Mouse (Mus musculus) heart, embryonic 16.5 days (tissue): ENCODE measurements around the gene Sec31b. TPM values are rescaled to one million over a fixed set of nuclear protein-coding genes. Genes with fewer than 3 reads are reported as not detected.

Source experiments
- ATAC-seq: fragments of 200-750 bp; cut with Nextera tagmentation; replicated peaks from 2 replicates; pipeline ENCODE4 v1.8.0; 2017; ENCODE audit warnings: moderate number of reproducible peaks; ENCODE audit not compliant: insufficient read depth, low FRiP score; ENCODE audit errors: extremely low read depth
- H3K27ac ChIP-seq: fragments of 300-500 bp; sonication (generic); 2 replicates; pipeline ENCODE4 v1.5.1; 2014; ENCODE audit warnings: mild to moderate bottlenecking, low read length, control low read depth, moderate library complexity
- H3K27me3 ChIP-seq: fragments of 300-500 bp; sonication (generic); 2 replicates; pipeline ENCODE4 v1.6.1; 2014; ENCODE audit warnings: low read length, mixed read lengths; ENCODE audit not compliant: control insufficient read depth, insufficient read depth
- H3K36me3 ChIP-seq: fragments of 300-500 bp; sonication (generic); 2 replicates; pipeline ENCODE4 v1.6.1; 2014; ENCODE audit not compliant: control insufficient read depth, insufficient read depth
- H3K4me1 ChIP-seq: fragments of 300-500 bp; sonication (generic); 2 replicates; pipeline ENCODE4 v1.6.1; 2014; ENCODE audit warnings: low read length, mixed read lengths; ENCODE audit not compliant: control insufficient read depth, insufficient read depth
- H3K4me2 ChIP-seq: fragments of 300-500 bp; sonication (generic); 2 replicates; pipeline ENCODE4 v1.6.1; 2014; ENCODE audit warnings: low read depth, mild to moderate bottlenecking, control low read depth, low read length
- H3K4me3 ChIP-seq: fragments of 300-500 bp; sonication (generic); 2 replicates; pipeline ENCODE4 v1.5.1; 2014; ENCODE audit warnings: mild to moderate bottlenecking, control low read depth, low read length
- H3K9ac ChIP-seq: fragments of 300-500 bp; sonication (generic); 2 replicates; pipeline ENCODE4 v1.6.1; 2014; ENCODE audit warnings: low read length, control low read depth
- H3K9me3 ChIP-seq: fragments of 300-500 bp; sonication (generic); replicated peaks from 2 replicates; pipeline ENCODE4 v1.6.1; 2016; ENCODE audit warnings: low read length; ENCODE audit not compliant: control insufficient read depth
- WGBS: fragments of 180-500 bp; shearing (Covaris S2); extraction: QIAGEN DNeasy Blood & Tissue Kit; methylation state at CpG from one replicate; pipeline ENCODE4 v1.1.7; 2014; 5-methylcytosine and 5-hydroxymethylcytosine counted together
- polyA plus RNA-seq: library from polyadenylated mRNA; unstranded; fragments of >200 nt; fragmentation: Nextera tagmentation; extraction: Ambion mirVana; gene quantifications from 2 replicates; pipeline ENCODE4 v1.2.1, GENCODE M21; 2015

The Sec31b gene
- polyA plus RNA-seq, 1 experiment from 2014 or later, result 2.3 TPM

- Histone ChIP-seq H3K9me3 (peaks cover 7% of the 10 kb centered on the region), H3K4me1 (peaks cover 3% of the 10 kb centered on the region; the same call in 1 of the 2 replicates), H3K4me2 (no peak overlapping the region), H3K27ac (no peak overlapping the region), H3K9ac (no peak overlapping the region), H3K4me3 (no peak overlapping the region), H3K27me3 (no peaks in the 10 kb centered on the region), H3K36me3 (peaks cover 16% of the 10 kb centered on the region)
- WGBS, result 64% methylated on average over 10 of the region's 10 CpGs
- ATAC-seq, result no peak
Observed at GRCm38 (mm10) chr19:44544372-44544771, 1.3 kb downstream of the Sec31b start.

GRCm38 (mm10) chr19:44542694-44543178, 2.9 kb downstream of the Sec31b start:
- Histone ChIP-seq H3K27ac (no peak overlapping the region), H3K4me1 (peaks cover 3% of the 10 kb centered on the region; the same call in 1 of the 2 replicates)
- 85% methylated on average over 8 of the region's 8 CpGs for WGBS

GRCm38 (mm10) chr19:44537416-44537815, 8.2 kb downstream of the Sec31b start:
- no peaks in the 10 kb centered on the region for H3K36me3 ChIP-seq
- no peaks in the 10 kb centered on the region for H3K4me1 ChIP-seq
- 78% methylated on average over 8 of the region's 8 CpGs for WGBS

More at GRCm38 (mm10) chr19:44542694-44543178, 2.9 kb downstream of the Sec31b start:
- no peak for ATAC-seq
- no peak overlapping the region for H3K9ac ChIP-seq
- no peaks in the 10 kb centered on the region for H3K27me3 ChIP-seq
- H3K36me3 ChIP-seq, result no peaks in the 10 kb centered on the region
- H3K4me3 ChIP-seq, result no peak overlapping the region
- peaks cover 7% of the 10 kb centered on the region for H3K9me3 ChIP-seq
- H3K4me2 ChIP-seq, result no peak overlapping the region

GRCm38 (mm10) chr19:44535376-44535775, 10.3 kb downstream of the Sec31b start:
- no peak for ATAC-seq
- no peak overlapping the region for H3K27ac ChIP-seq
- no peaks in the 10 kb centered on the region for H3K36me3 ChIP-seq
- no peaks in the 10 kb centered on the region for H3K9me3 ChIP-seq
- 36% methylated on average over 3 of the region's 3 CpGs for WGBS
- H3K4me3 ChIP-seq, result no peak overlapping the region
- no peaks in the 10 kb centered on the region for H3K4me1 ChIP-seq
- H3K4me2 ChIP-seq, result no peak overlapping the region
- H3K9ac ChIP-seq, result no peak overlapping the region
- H3K27me3 ChIP-seq, result no peaks in the 10 kb centered on the region

More at GRCm38 (mm10) chr19:44537416-44537815, 8.2 kb downstream of the Sec31b start:
- Histone ChIP-seq H3K9ac (no peak overlapping the region), H3K27me3 (no peaks in the 10 kb centered on the region), H3K27ac (no peak overlapping the region), H3K9me3 (peaks cover 7% of the 10 kb centered on the region), H3K4me3 (no peak overlapping the region), H3K4me2 (no peak overlapping the region)
- ATAC-seq, result no peak

GRCm38 (mm10) chr19:44530018-44530417, 15.6 kb downstream of the Sec31b start:
- H3K9ac ChIP-seq, result no peak overlapping the region
- 72% methylated on average over 6 of the region's 6 CpGs for WGBS
- no peaks in the 10 kb centered on the region for H3K9me3 ChIP-seq
- no peaks in the 10 kb centered on the region for H3K27me3 ChIP-seq
- no peak overlapping the region for H3K4me2 ChIP-seq
- no peak overlapping the region for H3K27ac ChIP-seq
- no peaks in the 10 kb centered on the region for H3K36me3 ChIP-seq
- no peaks in the 10 kb centered on the region for H3K4me1 ChIP-seq
- H3K4me3 ChIP-seq, result no peak overlapping the region
- ATAC-seq, result no peak

GRCm38 (mm10) chr19:44525551-44526205, 20.0 kb downstream of the Sec31b start:
- H3K4me2 ChIP-seq, result no peak overlapping the region
- no peaks in the 10 kb centered on the region for H3K9me3 ChIP-seq
- H3K27me3 ChIP-seq, result no peaks in the 10 kb centered on the region
- H3K4me3 ChIP-seq, result no peak overlapping the region
- 66% methylated on average over 9 of the region's 9 CpGs for WGBS
- H3K27ac ChIP-seq, result no peak overlapping the region
- no peaks in the 10 kb centered on the region for H3K4me1 ChIP-seq
- H3K36me3 ChIP-seq, result no peaks in the 10 kb centered on the region
- H3K9ac ChIP-seq, result no peak overlapping the region
- ATAC-seq, result no peak

- WGBS, result 30% methylated on average over 7 of the region's 7 CpGs
- H3K36me3 ChIP-seq, result no peaks in the 10 kb centered on the region
- H3K4me2 ChIP-seq, result no peak overlapping the region
- ATAC-seq, result peak; percentile 63; the same call in 1 of the 2 replicates
- H3K4me3 ChIP-seq, result no peak overlapping the region
- H3K27me3 ChIP-seq, result peaks cover 6% of the 10 kb centered on the region
- H3K27ac ChIP-seq, result no peak overlapping the region
- H3K4me1 ChIP-seq, result no peaks in the 10 kb centered on the region
- H3K9me3 ChIP-seq, result no peaks in the 10 kb centered on the region
- H3K9ac ChIP-seq, result no peak overlapping the region
Observed at GRCm38 (mm10) chr19:44519152-44519551, 26.5 kb downstream of the Sec31b start.

GRCm38 (mm10) chr19:44517996-44518768, 27.5 kb downstream of the Sec31b start:
- no peak overlapping the region for H3K4me2 ChIP-seq
- no peak overlapping the region for H3K4me3 ChIP-seq
- no peak overlapping the region for H3K27ac ChIP-seq
- no peaks in the 10 kb centered on the region for H3K36me3 ChIP-seq
- no peak for ATAC-seq
- H3K4me1 ChIP-seq, result no peaks in the 10 kb centered on the region
- H3K9ac ChIP-seq, result no peak overlapping the region
- no peaks in the 10 kb centered on the region for H3K9me3 ChIP-seq
- peaks cover 6% of the 10 kb centered on the region for H3K27me3 ChIP-seq
- 57% methylated on average over 12 of the region's 12 CpGs for WGBS

- Histone ChIP-seq H3K4me3 (no peak overlapping the region), H3K4me2 (no peak overlapping the region), H3K27me3 (peaks cover 30% of the 10 kb centered on the region), H3K9me3 (no peaks in the 10 kb centered on the region), H3K36me3 (no peaks in the 10 kb centered on the region), H3K9ac (no peak overlapping the region), H3K27ac (no peak overlapping the region), H3K4me1 (peaks cover 11% of the 10 kb centered on the region; the same call in 1 of the 2 replicates)
- no peak for ATAC-seq
- WGBS, result 50% methylated on average over 6 of the region's 6 CpGs
Observed at GRCm38 (mm10) chr19:44515769-44516168, 29.9 kb downstream of the Sec31b start.
